Mouse (Mus musculus) C2C12 (cell line): ENCODE measurements at regions not wholly inside any gene's neighbourhood (a gene's known extent, or its start where the extent isn't known, plus 50 kb on each side); places are given as distances from the start of the nearest gene placed in this dataset.

Source experiments
- H3K27me3 ChIP-seq: one replicate; pipeline ENCODE4 v1.6.1; 2011; ENCODE audit not compliant: control insufficient read depth, insufficient read depth, insufficient read length
- H3K36me3 ChIP-seq: one replicate; pipeline ENCODE4 v1.6.1; 2011; ENCODE audit not compliant: control insufficient read depth, insufficient read depth
- H3K4me3 ChIP-seq: one replicate; pipeline ENCODE4 v1.5.1; 2011; ENCODE audit warnings: mild to moderate bottlenecking, control low read depth; ENCODE audit not compliant: poor library complexity, insufficient read depth, severe bottlenecking
- H3K79me2 ChIP-seq: one replicate; pipeline ENCODE4 v1.6.1; 2011; ENCODE audit not compliant: control insufficient read depth, insufficient read depth
- H3K79me3 ChIP-seq: one replicate; pipeline ENCODE4 v1.6.1; 2011; ENCODE audit warnings: low read depth, control low read depth
- H3ac ChIP-seq: one replicate; pipeline ENCODE3; 2011; ENCODE audit warnings: low read depth; ENCODE audit not compliant: control insufficient read depth, insufficient read length
- CEBPB ChIP-seq: IDR thresholded peaks from one replicate; pipeline ENCODE4 v1.6.1; 2011; ENCODE audit warnings: low read depth, mild to moderate bottlenecking, control low read depth, moderate library complexity
- CTCF ChIP-seq: IDR thresholded peaks from one replicate; pipeline ENCODE4 v1.5.1; 2011; ENCODE audit not compliant: control insufficient read depth, insufficient read depth, insufficient read length
- FOSL1 ChIP-seq: IDR thresholded peaks from one replicate; pipeline ENCODE4 v1.8.0; 2011; ENCODE audit warnings: mild to moderate bottlenecking, low read length; ENCODE audit not compliant: poor library complexity, insufficient read depth, severe bottlenecking
- MAX ChIP-seq: IDR thresholded peaks from one replicate; pipeline ENCODE4 v1.6.1; 2011; ENCODE audit warnings: mild to moderate bottlenecking, control low read depth
- MYOD1 ChIP-seq: IDR thresholded peaks from one replicate; pipeline ENCODE4 v1.6.1; 2011; ENCODE audit warnings: low read depth; ENCODE audit not compliant: control insufficient read depth, insufficient read length
- MYOG ChIP-seq: IDR thresholded peaks from one replicate; pipeline ENCODE4 v1.6.1; 2011; ENCODE audit not compliant: control insufficient read depth, insufficient read length; ENCODE audit errors: extremely low read depth
- USF1 ChIP-seq: IDR thresholded peaks from one replicate; pipeline ENCODE4 v1.6.1; 2011; ENCODE audit warnings: low read depth, mild to moderate bottlenecking, control low read depth, moderate library complexity

- no peak for TF ChIP-seq MYOD1
- H3K36me3 ChIP-seq: no peaks in the 10 kb centered on the region
These were observed 209.8 kb upstream of the Gm37988 start for GRCm38 (mm10) chr1:4597856-4598255.

DNA sequence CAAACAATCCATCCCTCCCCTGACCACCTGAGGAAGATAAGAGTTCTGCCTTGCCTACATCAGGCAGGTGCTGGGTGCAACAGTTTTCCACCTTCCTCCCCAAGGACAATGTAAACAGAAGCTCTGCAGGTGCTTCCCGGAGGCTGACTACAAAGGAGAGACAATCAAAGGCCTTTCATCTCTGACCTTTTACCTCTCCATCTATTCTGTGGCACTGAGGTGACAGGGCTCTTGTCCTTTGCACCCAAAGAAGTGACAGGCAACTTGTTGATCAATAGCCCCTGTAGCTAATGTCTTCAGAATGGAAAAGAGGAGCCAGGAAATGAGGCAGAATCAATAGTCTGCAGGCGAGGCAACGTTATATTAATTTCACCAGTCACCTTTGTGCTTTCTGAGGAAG is 209.3 kb upstream of the Gm37988 start:
- no peak for TF ChIP-seq FOSL1
- no peak for TF ChIP-seq CEBPB
- TF ChIP-seq MAX: no peak
- TF ChIP-seq CTCF: no peak
- Histone ChIP-seq H3K4me3 (no peak overlapping the region), H3K27me3 (no peaks in the 10 kb centered on the region), H3K79me3 (no peaks in the 10 kb centered on the region), H3K36me3 (no peaks in the 10 kb centered on the region), H3K79me2 (no peaks in the 10 kb centered on the region), H3ac (no peak overlapping the region)

More at GRCm38 (mm10) chr1:4597856-4598255, 209.8 kb upstream of the Gm37988 start:
- Histone ChIP-seq H3K79me3 (no peaks in the 10 kb centered on the region), H3K79me2 (no peaks in the 10 kb centered on the region), H3ac (no peak overlapping the region), H3K27me3 (no peaks in the 10 kb centered on the region), H3K4me3 (no peak overlapping the region)

GRCm38 (mm10) chr1:4602386-4602785 is 205.3 kb upstream of the Gm37988 start:
- TF ChIP-seq CTCF: no peak
- no peak for TF ChIP-seq FOSL1
- no peak for TF ChIP-seq MAX
- no peak for TF ChIP-seq CEBPB
- no peak for TF ChIP-seq USF1
- no peak for TF ChIP-seq MYOG
- no peak for TF ChIP-seq MYOD1
- H3K36me3 ChIP-seq: no peaks in the 10 kb centered on the region
- H3K79me2 ChIP-seq: no peaks in the 10 kb centered on the region
- no peaks in the 10 kb centered on the region for H3K79me3 ChIP-seq
- H3ac ChIP-seq: no peak overlapping the region
- no peaks in the 10 kb centered on the region for H3K27me3 ChIP-seq
- no peak overlapping the region for H3K4me3 ChIP-seq

DNA sequence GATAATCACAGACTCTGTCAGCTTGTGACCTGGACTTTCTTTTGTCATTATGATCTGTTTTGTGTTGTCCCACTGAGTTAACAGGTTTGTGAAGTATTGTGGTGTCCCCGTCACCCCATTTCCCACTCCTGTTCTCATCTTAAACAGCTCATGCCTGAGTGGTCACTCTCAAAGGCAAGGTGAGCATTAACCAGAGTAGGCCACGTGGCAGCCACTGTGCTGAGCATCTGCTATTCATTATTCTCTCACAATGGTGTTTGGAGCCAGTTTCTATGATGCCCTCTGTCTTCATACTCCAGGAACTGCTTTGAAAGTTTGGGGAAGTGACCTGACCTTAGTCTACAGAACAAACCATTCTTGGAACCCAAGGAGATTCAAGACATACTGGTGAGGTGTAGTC is 198.9 kb upstream of the Gm37988 start:
- Histone ChIP-seq H3K27me3 (no peaks in the 10 kb centered on the region), H3ac (no peak overlapping the region), H3K79me2 (no peaks in the 10 kb centered on the region), H3K36me3 (no peaks in the 10 kb centered on the region), H3K4me3 (no peak overlapping the region), H3K79me3 (no peaks in the 10 kb centered on the region)
- TF ChIP-seq MAX (no peak), FOSL1 (no peak), USF1 (no peak), CEBPB (no peak), MYOG (no peak), MYOD1 (no peak), CTCF (no peak)

- Histone ChIP-seq H3K79me3 (no peaks in the 10 kb centered on the region), H3K27me3 (no peaks in the 10 kb centered on the region), H3K36me3 (no peaks in the 10 kb centered on the region), H3K4me3 (no peak overlapping the region), H3K79me2 (no peaks in the 10 kb centered on the region), H3ac (no peak overlapping the region)
- TF ChIP-seq MYOD1 (no peak), USF1 (no peak), CTCF (no peak), FOSL1 (no peak), MYOG (no peak), MAX (no peak), CEBPB (no peak)
These were observed 194.4 kb upstream of the Gm37988 start for GRCm38 (mm10) chr1:4613305-4613704.

- no peaks in the 10 kb centered on the region for H3K36me3 ChIP-seq
These were observed 192.4 kb upstream of the Gm37988 start for GRCm38 (mm10) chr1:4615286-4615685.

More at GRCm38 (mm10) chr1:4615286-4615685, 192.4 kb upstream of the Gm37988 start:
- Histone ChIP-seq H3K27me3 (no peaks in the 10 kb centered on the region), H3K4me3 (no peak overlapping the region), H3K79me2 (no peaks in the 10 kb centered on the region), H3K79me3 (no peaks in the 10 kb centered on the region), H3ac (no peak overlapping the region)
- TF ChIP-seq CTCF (no peak), FOSL1 (no peak), MYOG (no peak), CEBPB (no peak), MYOD1 (no peak), MAX (no peak), USF1 (no peak)
